Mouse (Mus musculus) CH12.LX (cell line): ENCODE measurements around the gene Bhlhe41. TPM values are rescaled to one million over a fixed set of nuclear protein-coding genes. Genes with fewer than 3 reads are reported as not detected.

Experiments used
- DNase-seq: peaks from one replicate; pipeline ENCODE4 v3.0.0-alpha.2; 2013; ENCODE audit errors: extremely low read depth
- H3K27ac ChIP-seq: 2 replicates; pipeline ENCODE4 v1.5.1; 2012; ENCODE audit warnings: low read depth, mild to moderate bottlenecking, control low read depth, moderate library complexity; ENCODE audit not compliant: insufficient read depth
- H3K27me3 ChIP-seq: replicated peaks from 2 replicates; pipeline ENCODE3; 2012; ENCODE audit warnings: inconsistent platforms
- H3K36me3 ChIP-seq, 2 experiments: replicated peaks in 1 of 2; 2 replicates each; pipeline versions ENCODE3 to v1.6.1; 2012; ENCODE audit warnings: inconsistent platforms in 1 of 2, low read length in 1 of 2, mild to moderate bottlenecking in 1 of 2, mixed read lengths in 1 of 2, moderate library complexity in 1 of 2; ENCODE audit not compliant: control insufficient read depth in 1 of 2, insufficient read depth in 1 of 2
- H3K4me1 ChIP-seq, 2 experiments: 2 replicates each; pipeline ENCODE4 v1.6.1; 2012; ENCODE audit warnings: inconsistent platforms in 1 of 2, moderate library complexity in 1 of 2; ENCODE audit not compliant: insufficient read depth in 2 of 2, control insufficient read depth in 1 of 2
- H3K4me2 ChIP-seq: 2 replicates; pipeline ENCODE4 v1.6.1; 2012; ENCODE audit warnings: low read depth, mild to moderate bottlenecking, control low read depth; ENCODE audit not compliant: poor library complexity, insufficient read depth, severe bottlenecking
- H3K4me3 ChIP-seq, 3 experiments: fragments of 150-350 bp in 1 of 3; sonication (generic) in 1 of 3; replicated peaks in 1 of 3; 2 replicates each; pipeline versions ENCODE3 to v1.5.1; 2011 to 2012; ENCODE audit warnings: low read depth in 2 of 3, low read length in 2 of 3, mild to moderate bottlenecking in 2 of 3, moderate library complexity in 2 of 3, control low read depth in 1 of 3, improper control_type of control experiment in 1 of 3, inconsistent platforms in 1 of 3, mixed read lengths in 1 of 3; ENCODE audit not compliant: poor library complexity in 1 of 3
- H3K79me2 ChIP-seq: replicated peaks from 2 replicates; pipeline ENCODE4 v1.6.1; 2012; ENCODE audit warnings: mild to moderate bottlenecking, moderate library complexity; ENCODE audit not compliant: control insufficient read depth, poor library complexity, insufficient read depth, severe bottlenecking; ENCODE audit errors: extremely low read depth
- H3K9ac ChIP-seq: 2 replicates; pipeline ENCODE4 v1.6.1; 2012; ENCODE audit warnings: low read depth, mild to moderate bottlenecking, control low read depth, moderate library complexity; ENCODE audit not compliant: insufficient read depth
- H3K9me3 ChIP-seq: replicated peaks from 2 replicates; pipeline ENCODE3; 2012; ENCODE audit warnings: low read length, inconsistent platforms, mixed read lengths
- BHLHE40 ChIP-seq: IDR thresholded peaks from 2 replicates; pipeline ENCODE4 v1.6.1; 2011; ENCODE audit warnings: mild to moderate bottlenecking, low read depth, low read length, improper control_type of control experiment
- CHD1 ChIP-seq: IDR thresholded peaks from 2 replicates; pipeline ENCODE4 v1.6.1; 2012; ENCODE audit warnings: low read depth, low read length, improper control_type of control experiment, inconsistent platforms
- CHD2 ChIP-seq: IDR thresholded peaks from 2 replicates; pipeline ENCODE4 v1.6.1; 2011; ENCODE audit warnings: low read length, improper control_type of control experiment
- CTCF ChIP-seq, 2 experiments: IDR thresholded peaks in 1 of 2; conservative IDR thresholded peaks in 1 of 2; 2 replicates each; pipeline ENCODE4 v1.5.1; 2011 to 2012; ENCODE audit warnings: low read depth in 2 of 2, low read length in 2 of 2, improper control_type of control experiment in 1 of 2, inconsistent platforms in 1 of 2, mild to moderate bottlenecking in 1 of 2, moderate library complexity in 1 of 2
- E2F4 ChIP-seq: IDR thresholded peaks from 2 replicates; pipeline ENCODE4 v1.6.1; 2011; ENCODE audit warnings: low read depth, low read length, improper control_type of control experiment; ENCODE audit not compliant: insufficient replicate concordance
- ELF1 ChIP-seq: IDR thresholded peaks from 2 replicates; pipeline ENCODE4 v1.6.1; 2014; ENCODE audit warnings: low read depth, mild to moderate bottlenecking, inconsistent platforms, low read length, improper control_type of control experiment
- ETS1 ChIP-seq: conservative IDR thresholded peaks from 2 replicates; pipeline ENCODE4 v1.6.1; 2012; ENCODE audit warnings: low read depth, mild to moderate bottlenecking, inconsistent platforms, low read length, improper control_type of control experiment, moderate library complexity
- GABPA ChIP-seq: IDR thresholded peaks from 2 replicates; pipeline ENCODE4 v1.6.1; 2012; ENCODE audit warnings: low read depth, low read length, improper control_type of control experiment, inconsistent platforms; ENCODE audit not compliant: insufficient replicate concordance
- HCFC1 ChIP-seq: IDR thresholded peaks from 2 replicates; pipeline ENCODE4 v1.6.1; 2012; ENCODE audit warnings: low read depth, mild to moderate bottlenecking, inconsistent platforms, low read length, improper control_type of control experiment
- IRF4 ChIP-seq: IDR thresholded peaks from 2 replicates; pipeline ENCODE4 v1.6.1; 2014; ENCODE audit warnings: low read depth, mild to moderate bottlenecking, inconsistent platforms, low read length, improper control_type of control experiment
- JUND ChIP-seq: conservative IDR thresholded peaks from 2 replicates; pipeline ENCODE4 v1.6.1; 2011; ENCODE audit warnings: low read depth, low read length, improper control_type of control experiment
- KAT2A ChIP-seq: IDR thresholded peaks from 2 replicates; pipeline ENCODE4 v1.6.1; 2012; ENCODE audit warnings: low read length, improper control_type of control experiment, inconsistent platforms; ENCODE audit not compliant: insufficient replicate concordance
- MEF2A ChIP-seq: IDR thresholded peaks from 2 replicates; pipeline ENCODE4 v1.6.1; 2014; ENCODE audit warnings: low read depth, mild to moderate bottlenecking, inconsistent platforms, low read length, improper control_type of control experiment, borderline replicate concordance
- MXI1 ChIP-seq: IDR thresholded peaks from 2 replicates; pipeline ENCODE4 v1.6.1; 2011; ENCODE audit warnings: mild to moderate bottlenecking, low read depth, low read length, improper control_type of control experiment
- NELFE ChIP-seq: IDR thresholded peaks from 2 replicates; pipeline ENCODE4 v1.6.1; 2011; ENCODE audit warnings: low read depth, low read length, improper control_type of control experiment
- PAX5 ChIP-seq: IDR thresholded peaks from 2 replicates; pipeline ENCODE4 v1.6.1; 2012; ENCODE audit warnings: low read length, inconsistent platforms, mixed read lengths
- POLR2A ChIP-seq: IDR thresholded peaks from 2 replicates; pipeline ENCODE4 v1.6.1; 2011; ENCODE audit warnings: low read depth, mild to moderate bottlenecking, improper control_type of control experiment, low read length
- POLR2AphosphoS2 ChIP-seq: IDR thresholded peaks from 2 replicates; pipeline ENCODE4 v1.6.1; 2011; ENCODE audit warnings: low read depth, low read length, improper control_type of control experiment
- RCOR1 ChIP-seq: conservative IDR thresholded peaks from 2 replicates; pipeline ENCODE4 v1.6.1; 2012; ENCODE audit warnings: low read depth, mild to moderate bottlenecking, inconsistent platforms, low read length, improper control_type of control experiment
- SIN3A ChIP-seq: IDR thresholded peaks from 2 replicates; pipeline ENCODE4 v1.6.1; 2012; ENCODE audit warnings: low read length, improper control_type of control experiment, inconsistent platforms
- SMC3 ChIP-seq: IDR thresholded peaks from 2 replicates; pipeline ENCODE4 v1.6.1; 2011; ENCODE audit warnings: low read depth, low read length, improper control_type of control experiment
- TBP ChIP-seq: conservative IDR thresholded peaks from 2 replicates; pipeline ENCODE4 v1.6.1; 2011; ENCODE audit warnings: low read depth, low read length, improper control_type of control experiment
- TCF12 ChIP-seq: IDR thresholded peaks from 2 replicates; pipeline ENCODE4 v1.6.1; 2014; ENCODE audit warnings: low read depth, mild to moderate bottlenecking, inconsistent platforms, low read length, improper control_type of control experiment
- UBTF ChIP-seq: IDR thresholded peaks from 2 replicates; pipeline ENCODE4 v1.6.1; 2012; ENCODE audit warnings: low read depth, mild to moderate bottlenecking, inconsistent platforms, low read length, improper control_type of control experiment, moderate library complexity
- USF1 ChIP-seq: IDR thresholded peaks from 2 replicates; pipeline ENCODE4 v1.6.1; 2014; ENCODE audit warnings: low read depth, mild to moderate bottlenecking, inconsistent platforms, low read length, improper control_type of control experiment
- USF2 ChIP-seq: conservative IDR thresholded peaks from 2 replicates; pipeline ENCODE4 v1.6.1; 2011; ENCODE audit warnings: low read depth, low read length, improper control_type of control experiment
- ZC3H11A ChIP-seq: IDR thresholded peaks from 2 replicates; pipeline ENCODE4 v1.6.1; 2012; ENCODE audit warnings: low read depth, mild to moderate bottlenecking, inconsistent platforms, low read length, improper control_type of control experiment
- ZKSCAN1 ChIP-seq: IDR thresholded peaks from 2 replicates; pipeline ENCODE4 v1.6.1; 2012; ENCODE audit warnings: low read depth, inconsistent platforms, low read length, improper control_type of control experiment, borderline replicate concordance
- ZNF384 ChIP-seq: IDR thresholded peaks from 2 replicates; pipeline ENCODE4 v1.6.1; 2012; ENCODE audit warnings: low read depth, low read length, improper control_type of control experiment, inconsistent platforms
- dilution Hi-C: fragments of 300-500 bp; cut with MboI; formaldehyde crosslinking; loops from 2 replicates; pipeline ENCODE4 v1.14.3; 2020; ENCODE audit warnings: low sequenced_read_pairs; ENCODE audit not compliant: extremely low pct_unique_long_range_greater_than_20kb, extremely low pct_ligation_motif_present
- in situ Hi-C: fragments of 300-500 bp; cut with MboI; formaldehyde crosslinking; loops from 3 replicates; pipeline ENCODE4 v1.14.3; 2019; ENCODE audit warnings: low sequenced_read_pairs, low pct_ligation_motif_present, low pct_unique_long_range_greater_than_20kb, mixed read lengths
- polyA plus RNA-seq: library from polyadenylated mRNA; unstranded; fragments of >175 nt; gene quantifications from 2 replicates; pipeline ENCODE4 v1.2.1, GENCODE M21; 2012; ENCODE audit warnings: low read depth; ENCODE audit not compliant: insufficient read length
- total RNA-seq, 2 experiments: library from RNA; depleted of rRNA; stranded (reverse); fragments of 300-350 nt in 1 of 2; fragments of >200 nt in 1 of 2; gene quantifications; 2 replicates each; pipeline ENCODE4 v1.2.3; 2012 to 2014

Bhlhe41 gene
- total and polyA plus RNA-seq, 3 experiments = 12.5 to 105 (median 12.6) TPM

DNA sequence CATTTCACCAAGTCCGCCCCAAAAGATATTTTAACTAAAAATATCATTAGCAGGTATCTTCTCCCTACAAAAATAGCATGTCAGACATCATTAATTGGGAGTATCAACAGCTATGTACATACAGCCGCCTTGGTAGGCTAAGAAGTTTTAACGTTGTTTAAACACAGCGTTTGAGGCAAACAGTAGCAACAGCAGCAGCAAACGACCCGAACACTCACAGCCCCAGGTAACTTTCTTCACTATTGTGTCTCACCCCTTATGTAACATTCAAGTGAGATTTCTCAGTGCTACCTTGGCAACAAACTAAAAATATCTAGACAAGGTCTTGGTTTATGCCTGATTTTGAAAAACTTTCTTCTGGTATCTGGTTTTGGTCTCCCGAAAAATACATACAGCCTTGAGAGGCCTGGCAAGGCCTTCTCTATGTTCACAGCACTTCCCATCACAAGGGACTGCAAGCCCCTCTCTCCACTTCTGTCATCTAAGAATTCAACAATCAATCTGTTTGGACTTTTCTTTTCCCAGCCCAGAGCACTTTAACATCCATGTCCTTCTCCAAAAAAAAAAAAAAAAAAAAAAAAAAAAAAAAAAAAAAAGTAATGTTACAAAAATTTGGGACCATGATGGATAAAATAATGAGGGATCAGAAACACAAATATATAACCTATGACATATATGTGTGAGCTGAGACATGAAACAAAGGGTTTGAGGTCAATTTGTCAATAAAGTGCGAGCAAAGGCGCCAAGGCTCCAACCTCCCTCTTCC, 3.7 kb downstream of the Bhlhe41 start:
- TF ChIP-seq SMC3 (0 out of 2 replicates have a peak, but pooled peaks have one; percentile 4), PAX5 (no peak), BHLHE40 (0 out of 2 replicates have a peak, but pooled peaks have one; percentile 22), SIN3A (peak; percentile 78; the same call in 1 of the 2 replicates), ZNF384 (peak; percentile 77), RCOR1 (no peak), NELFE (no peak), JUND (no peak), CTCF (conservative IDR thresholded peaks at IDR 0.05 in 1 of 2, IDR thresholded peaks at IDR 0.05 in 1 of 2; ENCODE audit: low read depth in 2 of 2, low read length in 2 of 2) (no peak), CHD2 (0 out of 2 replicates have a peak, but pooled peaks have one; percentile 22), TBP (peak; percentile 53; the same call in 1 of the 2 replicates), POLR2AphosphoS2 (0 out of 2 replicates have a peak, but pooled peaks have one; percentile 21), CHD1 (peak; percentile 96), HCFC1 (0 out of 2 replicates have a peak, but pooled peaks have one; percentile 20), UBTF (peak; percentile 59), KAT2A (0 out of 2 replicates have a peak, but pooled peaks have one; percentile 30)
- in situ Hi-C loops = no loop called here
- peak overlapping the region; percentile 59 for H3K4me2 ChIP-seq
- H3K79me2 ChIP-seq = peaks cover 59% of the 10 kb centered on the region
- no peak for DNase-seq
- no peaks in the 10 kb centered on the region for H3K9me3 ChIP-seq
- H3K27ac ChIP-seq = peak overlapping the region; percentile 88
- H3K9ac ChIP-seq = peak overlapping the region; percentile 67
- H3K4me3 ChIP-seq = peak overlapping the region; percentile 75 to 92 (median 82)
- dilution Hi-C loops = no loop called here
- H3K4me1 ChIP-seq = peaks cover 11 to 46% of the 10 kb centered on the region in 2 experiments
- peaks cover 2 to 45% of the 10 kb centered on the region in 2 experiments for H3K36me3 ChIP-seq
- no peaks in the 10 kb centered on the region for H3K27me3 ChIP-seq

DNA sequence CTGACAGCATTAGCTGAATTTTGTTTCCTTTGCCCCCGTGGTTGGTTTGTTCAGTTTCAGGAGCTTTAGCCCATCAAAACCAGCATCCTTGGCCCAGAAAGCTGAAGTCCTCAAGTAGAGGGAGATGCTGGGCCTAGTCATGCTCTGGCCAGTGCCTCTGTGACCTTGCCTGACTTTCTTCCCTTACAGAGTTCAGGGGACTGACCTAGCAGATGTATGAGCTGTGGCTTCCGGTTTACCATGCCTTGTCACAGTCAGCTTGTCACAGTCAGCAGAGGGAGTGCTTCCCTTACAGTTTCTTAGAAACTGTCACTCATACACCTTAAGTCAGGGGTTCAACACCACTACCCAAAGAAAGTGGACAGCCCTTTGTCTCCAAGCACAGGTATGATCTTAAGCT, 5.0 kb downstream of the Bhlhe41 start:
- DNase-seq = peak; percentile 90
- H3K4me2 ChIP-seq = peak overlapping the region; percentile 52
- dilution Hi-C loops (no loop called here), in situ Hi-C loops (no loop called here)
- peak overlapping the region; percentile 86 for H3K27ac ChIP-seq
- H3K4me1 ChIP-seq = peaks cover 15 to 49% of the 10 kb centered on the region in 2 experiments
- H3K27me3 ChIP-seq = no peaks in the 10 kb centered on the region
- H3K9ac ChIP-seq = peak overlapping the region; percentile 47; the same call in 1 of the 2 replicates
- no peaks in the 10 kb centered on the region for H3K9me3 ChIP-seq
- H3K36me3 ChIP-seq = peaks cover 2 to 53% of the 10 kb centered on the region in 2 experiments
- peak overlapping the region; percentile 21 to 92 (median 82) for H3K4me3 ChIP-seq
- peaks cover 59% of the 10 kb centered on the region for H3K79me2 ChIP-seq
- TF ChIP-seq E2F4 = no peak
- TF ChIP-seq ELF1 = peak; percentile 85
- TF ChIP-seq ZC3H11A = peak; percentile 39
- TF ChIP-seq CHD1 = no peak
- peak; percentile 79 for TF ChIP-seq ETS1
- TF ChIP-seq USF1 = no peak
- TF ChIP-seq TCF12 = peak; percentile 57; the same call in 1 of the 2 replicates
- TF ChIP-seq TBP = peak; percentile 73
- TF ChIP-seq SMC3 = peak; percentile 92
- peak; percentile 66; the same call in 1 of the 2 replicates for TF ChIP-seq IRF4
- peak; percentile 70 for TF ChIP-seq BHLHE40
- TF ChIP-seq USF2 = no peak; the same call in 1 of the 2 replicates
- TF ChIP-seq MEF2A = peak; percentile 70
- TF ChIP-seq GABPA = no peak
- peak; percentile 69; the same call in 1 of the 2 replicates for TF ChIP-seq POLR2A
- TF ChIP-seq SIN3A = peak; percentile 93
- TF ChIP-seq JUND = 0 out of 2 replicates have a peak, but pooled peaks have one; percentile 21
- no peak for TF ChIP-seq RCOR1
- no peak for TF ChIP-seq ZKSCAN1
- TF ChIP-seq MXI1 = peak; percentile 75
- TF ChIP-seq POLR2AphosphoS2 = 0 out of 2 replicates have a peak, but pooled peaks have one; percentile 77
- no peak for TF ChIP-seq UBTF
- no peak for TF ChIP-seq KAT2A
